ENCODE assay signal across 15 mouse cellular contexts in the genomic region with DNA sequence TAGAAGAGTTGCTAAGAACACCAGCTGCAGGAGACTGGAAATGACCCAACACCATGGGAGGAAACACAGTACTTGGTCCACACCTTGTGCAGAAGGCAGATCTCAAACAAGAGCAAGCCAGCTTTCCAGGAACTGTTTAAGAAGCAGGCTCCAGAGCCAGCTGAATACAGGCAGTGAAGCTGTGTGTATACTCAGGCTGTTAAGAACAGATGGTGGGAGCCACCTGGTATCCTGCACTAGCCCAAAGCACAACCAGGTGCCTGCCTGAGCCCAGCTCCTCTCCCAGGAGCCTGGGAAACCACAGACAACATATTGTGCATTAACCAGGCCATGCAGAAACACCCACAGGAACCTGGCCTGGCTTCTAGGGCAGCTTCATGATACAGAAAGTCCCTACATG. TPM values are rescaled to one million over a fixed set of nuclear protein-coding genes. Genes with fewer than 3 reads are reported as not detected.
A peak's percentile ranks its signal among the peaks of the same experiment; 100 is the strongest.
DNase-seq lines count a peak whose midpoint lies in the region; ATAC-seq and TF ChIP-seq lines count a peak whose summit lies in the region.
"Had no signal": no experiment of that assay in that cellular context is flagged by ENCODE, and none has a peak within 500 bp of the region (broad histone marks: within the 10 kb centered on the region; RNA-seq: fewer than 3 reads in every experiment).

No protein-coding gene starts in this region.

- no peak for TF ChIP-seq POLR2A in brain, embryonic 14.5 days (IDR thresholded peaks at IDR 0.05; ENCODE audit: borderline replicate concordance, extremely low read depth, insufficient read depth, insufficient read length, poor library complexity, severe bottlenecking)

- peak; percentile 63 for DNase-seq in forebrain, embryonic 14.5 days (ENCODE audit: low spot score)
- peak; percentile 50 to 57 for DNase-seq in left cerebral cortex, postnatal 14 days (ENCODE audit: low spot score in 2 of 2)
- DNase-seq in left cerebral cortex, postnatal 10 days (ENCODE audit: extremely low spot score in 1 of 2, low spot score in 2 of 2), result no peak
- DNase-seq in brain, embryonic 14.5 days (ENCODE audit: low read depth), result peak; percentile 71
- DNase-seq in c-Kit-positive CD71-positive TER-119-positive erythroid progenitor cells, embryonic 14.5 days (ENCODE audit: low spot score), result no peak
- no peak for DNase-seq in lung, adult 18-20 months
- DNase-seq: gastrocnemius, postnatal 10 days; kidney, adult 2 months had no signal

- H3K9ac ChIP-seq in forebrain, embryonic 14.5 days (ENCODE audit: low read length), result no peak overlapping the region
- no peak overlapping the region for H3K9ac ChIP-seq in forebrain, embryonic 12.5 days
- H3K9ac ChIP-seq in forebrain, embryonic 16.5 days (replicated peaks; ENCODE audit: low read depth, low read length), result no peak overlapping the region
- H3K9ac ChIP-seq: lung, embryonic 15.5 days; neural tube, embryonic 12.5 days had no signal

- TF ChIP-seq CTCF in brain, embryonic 14.5 days (IDR thresholded peaks at IDR 0.05; ENCODE audit: borderline replicate concordance, extremely low read depth, insufficient read depth, insufficient read length), result no peak

- H3K27me3 ChIP-seq in forebrain, embryonic 14.5 days (replicated peaks; ENCODE audit: control insufficient read depth, insufficient read depth, low read length), result no peaks in the 10 kb centered on the region
- H3K27me3 ChIP-seq in forebrain, embryonic 12.5 days, result no peaks in the 10 kb centered on the region
- no peaks in the 10 kb centered on the region for H3K27me3 ChIP-seq in forebrain, embryonic 16.5 days (replicated peaks; ENCODE audit: control insufficient read depth, insufficient read depth, low read length)
- H3K27me3 ChIP-seq: lung, embryonic 15.5 days; neural tube, embryonic 12.5 days had no signal

- no peak overlapping the region for H3K27ac ChIP-seq in forebrain, embryonic 14.5 days (ENCODE audit: low read depth, low read length)
- no peak overlapping the region for H3K27ac ChIP-seq in forebrain, embryonic 12.5 days
- peak overlapping the region; percentile 25; the same call in 1 of the 2 replicates for H3K27ac ChIP-seq in forebrain, embryonic 16.5 days (ENCODE audit: low read length)
- H3K27ac ChIP-seq: lung, embryonic 15.5 days; neural tube, embryonic 12.5 days had no signal

- 0 out of 2 replicates have a peak, but pooled peaks cover 3% of the 10 kb centered on the region for H3K36me3 ChIP-seq in forebrain, embryonic 14.5 days (ENCODE audit: control insufficient read depth, insufficient read depth, low read length)
- H3K36me3 ChIP-seq in forebrain, embryonic 12.5 days (replicated peaks), result peaks cover 2% of the 10 kb centered on the region; the same call in 1 of the 2 replicates
- H3K36me3 ChIP-seq in forebrain, embryonic 16.5 days (ENCODE audit: control insufficient read depth, insufficient read depth), result no peaks in the 10 kb centered on the region
- H3K36me3 ChIP-seq: lung, embryonic 15.5 days; neural tube, embryonic 12.5 days had no signal

- intact Hi-C loops in left cerebral cortex, postnatal 14 days (cut with DNase I), result no loop called here
- intact Hi-C loops in left cerebral cortex, postnatal 10 days (cut with DNase I), result no loop called here

- no peak overlapping the region for H3K4me2 ChIP-seq in forebrain, embryonic 14.5 days (ENCODE audit: low read length)
- H3K4me2 ChIP-seq in forebrain, embryonic 12.5 days, result no peak overlapping the region
- H3K4me2 ChIP-seq in forebrain, embryonic 16.5 days (ENCODE audit: low read length), result no peak overlapping the region
- H3K4me2 ChIP-seq: lung, embryonic 15.5 days; midbrain, embryonic 11.5 days; neural tube, embryonic 12.5 days had no signal

- H3K9me3 ChIP-seq in forebrain, embryonic 14.5 days (replicated peaks; ENCODE audit: control insufficient read depth, low read length), result no peaks in the 10 kb centered on the region
- H3K9me3 ChIP-seq in forebrain, embryonic 12.5 days, result no peaks in the 10 kb centered on the region
- H3K9me3 ChIP-seq in forebrain, embryonic 16.5 days (ENCODE audit: control insufficient read depth, low read length), result no peaks in the 10 kb centered on the region
- H3K9me3 ChIP-seq: G1E; lung, embryonic 15.5 days; neural tube, embryonic 12.5 days had no signal

- no peaks in the 10 kb centered on the region for H3K4me1 ChIP-seq in forebrain, embryonic 14.5 days (ENCODE audit: control insufficient read depth, insufficient read depth, low read length)
- H3K4me1 ChIP-seq in forebrain, embryonic 12.5 days, result no peaks in the 10 kb centered on the region
- peaks cover 35% of the 10 kb centered on the region for H3K4me1 ChIP-seq in forebrain, embryonic 16.5 days (replicated peaks; ENCODE audit: control insufficient read depth, insufficient read depth, low read length)
- H3K4me1 ChIP-seq: lung, embryonic 15.5 days; neural tube, embryonic 12.5 days had no signal

- no peak overlapping the region for H3K4me3 ChIP-seq in forebrain, embryonic 14.5 days (ENCODE audit: low read depth, low read length)
- no peak overlapping the region for H3K4me3 ChIP-seq in forebrain, embryonic 12.5 days (replicated peaks)
- H3K4me3 ChIP-seq in forebrain, embryonic 16.5 days (replicated peaks; ENCODE audit: low read length), result no peak overlapping the region
- H3K4me3 ChIP-seq: lung, embryonic 15.5 days; neural tube, embryonic 12.5 days had no signal

- ATAC-seq in forebrain, embryonic 14.5 days, result peak; percentile 74
- no peak for ATAC-seq in forebrain, embryonic 12.5 days (ENCODE audit: low FRiP score)
- peak; percentile 72 for ATAC-seq in forebrain, embryonic 16.5 days
- ATAC-seq: activated CD4-positive, CD25-positive, alpha-beta regulatory T cell, adult 4 months had no signal

RNA-seq across cellular contexts. Expression of a gene that starts 11.7 kb away (rescaled TPM):
- polyA plus RNA-seq in forebrain, embryonic 14.5 days (2014; fragmentation: Nextera tagmentation; extraction: Ambion mirVana), result 5.8 and 6.6 TPM in 2 replicates
- 16.4 and 21.2 TPM in 2 replicates for polyA plus RNA-seq in forebrain, embryonic 12.5 days (2016; fragmentation: Nextera tagmentation; extraction: Ambion mirVana)
- total RNA-seq in left cerebral cortex, postnatal 14 days (2021), result 10 to 100 TPM; 50.8 to 53.8 TPM
- 10 to 100 TPM; 45.9 to 49.9 TPM for total RNA-seq in left cerebral cortex, postnatal 10 days (2021)
- polyA plus RNA-seq in brain, embryonic 14.5 days (2012; rRNA removed), result 41.3 and 43.8 TPM in 2 replicates
- 9.8 and 10.2 TPM in 2 replicates for polyA plus RNA-seq in forebrain, embryonic 16.5 days (2015; fragmentation: Nextera tagmentation; extraction: Ambion mirVana)

RNA-seq across cellular contexts. Expression of a gene that starts 29.1 kb away (rescaled TPM):
- polyA plus RNA-seq in forebrain, embryonic 14.5 days (2014; fragmentation: Nextera tagmentation; extraction: Ambion mirVana), result 33.2 and 42.6 TPM in 2 replicates
- polyA plus RNA-seq in forebrain, embryonic 12.5 days (2016; fragmentation: Nextera tagmentation; extraction: Ambion mirVana), result 77.3 and 84.0 TPM in 2 replicates
- 10 to 100 TPM; 68.9 to 77.4 TPM for total RNA-seq in left cerebral cortex, postnatal 14 days (2021)
- total RNA-seq in left cerebral cortex, postnatal 10 days (2021), result 10 to 100 TPM; 66.5 to 72.0 TPM
- polyA plus RNA-seq in brain, embryonic 14.5 days (2012; rRNA removed), result 68.3 and 85.0 TPM in 2 replicates
- 48.2 and 58.2 TPM in 2 replicates for polyA plus RNA-seq in forebrain, embryonic 16.5 days (2015; fragmentation: Nextera tagmentation; extraction: Ambion mirVana)

RNA-seq across cellular contexts. Expression of a gene that starts 43.9 kb away (rescaled TPM):
- polyA plus RNA-seq in forebrain, embryonic 14.5 days (2014; fragmentation: Nextera tagmentation; extraction: Ambion mirVana), result 11.8 and 14.7 TPM in 2 replicates
- polyA plus RNA-seq in forebrain, embryonic 12.5 days (2016; fragmentation: Nextera tagmentation; extraction: Ambion mirVana), result 20.2 and 20.8 TPM in 2 replicates
- 1 to 10 TPM; 8.5 to 9.8 TPM for total RNA-seq in left cerebral cortex, postnatal 14 days (2021)
- 1 to 10 TPM; 9.4 to 9.6 TPM for total RNA-seq in left cerebral cortex, postnatal 10 days (2021)
- polyA plus RNA-seq in brain, embryonic 14.5 days (2012; rRNA removed), result 16.5 and 18.6 TPM in 2 replicates
- polyA plus RNA-seq in forebrain, embryonic 16.5 days (2015; fragmentation: Nextera tagmentation; extraction: Ambion mirVana), result 19.9 and 21.6 TPM in 2 replicates

Comparison
In these comparisons a context has a peak if more than half of its experiments do, and no peak if none do; other contexts are left out.
1. DNase-seq: peak in forebrain, embryonic 14.5 days (single experiment), left cerebral cortex, postnatal 14 days (2 of 2) and brain, embryonic 14.5 days (single experiment); none in left cerebral cortex, postnatal 10 days (0 of 2), c-Kit-positive CD71-positive TER-119-positive erythroid progenitor cells, embryonic 14.5 days (single experiment) and lung, adult 18-20 months (0 of 2).